Mouse (Mus musculus) T-helper 2 cell (primary cell): ENCODE measurements at regions not wholly inside any gene's neighbourhood (a gene's known extent, or its start where the extent isn't known, plus 50 kb on each side); places are given as distances from the start of the nearest gene placed in this dataset.

Experiments used
- in situ Hi-C: fragments of 300-600 bp; cut with MboI, MseI; formaldehyde crosslinking; loops from one replicate; pipeline ENCODE4 v1.15.1; 2025; ENCODE audit warnings: high pct_unique_total_duplicates

DNA sequence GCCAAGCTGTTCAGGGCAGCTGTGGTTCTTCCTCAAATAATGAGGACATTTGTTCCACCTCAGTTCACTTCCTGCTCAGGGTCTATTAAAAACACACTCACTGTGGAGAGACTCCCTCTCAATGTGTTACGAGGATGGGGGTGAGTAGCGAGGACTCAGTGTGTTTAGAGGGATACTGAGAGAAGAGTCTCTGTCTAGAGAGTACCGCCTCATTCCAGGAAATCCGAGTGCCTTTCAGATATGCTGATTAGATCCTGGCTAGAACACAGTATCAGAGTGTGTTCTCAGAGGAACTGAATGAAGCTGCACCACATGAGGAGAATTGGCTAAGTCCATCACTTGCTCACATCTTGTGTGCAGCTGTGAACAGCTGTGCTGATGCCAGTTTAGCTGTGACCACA is 197.0 kb upstream of the Adamts9 start:
- in situ Hi-C loops: no loop called here

DNA sequence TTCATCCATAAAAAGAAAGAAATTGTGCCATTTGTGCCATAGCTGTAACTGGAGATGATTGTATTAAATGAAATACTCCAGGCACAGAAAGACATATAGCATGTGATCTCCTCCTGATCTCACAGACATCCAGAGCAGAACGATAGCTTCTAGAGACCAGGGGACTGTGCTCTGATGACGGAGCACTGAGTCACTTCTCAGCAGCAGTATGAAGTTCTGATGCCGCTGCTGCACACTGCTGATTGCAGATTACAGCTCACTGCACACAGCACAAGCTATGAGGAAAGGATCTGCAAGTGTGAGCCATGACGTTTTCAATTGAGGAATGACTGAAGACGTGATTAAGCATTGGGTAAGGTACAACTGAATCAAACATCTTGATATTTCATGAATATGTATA is 190.6 kb upstream of the Adamts9 start:
- in situ Hi-C loops: no loop called here

DNA sequence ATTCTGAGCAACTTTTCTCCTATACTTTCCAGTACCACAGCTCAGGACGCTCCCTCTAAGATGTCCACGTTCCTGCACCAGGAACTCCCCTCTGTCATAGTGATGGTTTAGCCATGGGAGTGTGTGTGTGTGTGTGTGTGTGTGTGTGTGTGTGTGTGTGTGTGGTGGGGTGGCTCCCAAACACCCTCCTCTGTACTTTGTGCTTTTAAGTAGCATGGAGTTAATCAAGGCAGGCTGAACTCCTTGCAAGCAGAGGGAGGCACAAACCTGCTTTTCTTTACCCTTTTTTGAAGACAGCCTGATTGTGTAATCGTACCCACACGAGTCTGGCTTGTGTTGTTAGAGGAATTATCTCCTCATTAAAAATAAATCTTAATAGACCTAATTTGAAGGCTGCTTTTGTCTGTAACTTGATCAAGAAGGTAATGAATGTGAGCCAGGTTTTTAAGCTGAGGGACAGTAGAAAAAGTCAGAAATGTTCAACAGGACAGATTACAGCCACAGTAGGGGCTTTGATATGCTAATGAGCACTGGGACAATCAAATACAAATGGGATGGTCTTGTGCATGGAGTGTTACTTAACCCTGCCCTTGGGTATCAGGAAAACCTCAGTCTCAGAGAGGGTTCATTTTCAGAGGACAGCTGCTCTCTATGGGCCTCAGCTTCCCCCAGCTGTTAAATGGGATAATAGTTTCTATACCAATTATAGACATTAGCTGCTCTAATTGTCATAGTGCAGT is 187.8 kb upstream of the Adamts9 start:
- in situ Hi-C loops: no loop called here

DNA sequence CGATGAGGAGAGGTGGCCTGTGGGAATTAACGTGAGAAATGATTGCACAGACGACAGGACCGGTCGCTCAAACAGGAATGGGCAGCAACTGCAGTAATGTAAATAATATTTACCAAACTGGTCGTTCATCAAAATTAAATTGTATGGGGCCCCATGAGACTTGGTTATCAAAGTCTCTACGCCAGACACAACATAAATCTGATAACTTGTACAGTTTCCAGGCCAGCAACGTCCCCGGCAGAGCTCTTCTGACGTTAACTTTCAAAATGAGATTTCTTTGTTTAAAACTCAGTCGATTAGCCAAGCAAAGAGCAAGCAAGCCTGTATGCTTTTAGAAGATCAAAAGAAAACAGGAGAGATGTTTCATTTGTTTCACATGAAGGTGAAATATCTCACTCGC is 176.2 kb upstream of the Adamts9 start:
- in situ Hi-C loops: no loop called here

DNA sequence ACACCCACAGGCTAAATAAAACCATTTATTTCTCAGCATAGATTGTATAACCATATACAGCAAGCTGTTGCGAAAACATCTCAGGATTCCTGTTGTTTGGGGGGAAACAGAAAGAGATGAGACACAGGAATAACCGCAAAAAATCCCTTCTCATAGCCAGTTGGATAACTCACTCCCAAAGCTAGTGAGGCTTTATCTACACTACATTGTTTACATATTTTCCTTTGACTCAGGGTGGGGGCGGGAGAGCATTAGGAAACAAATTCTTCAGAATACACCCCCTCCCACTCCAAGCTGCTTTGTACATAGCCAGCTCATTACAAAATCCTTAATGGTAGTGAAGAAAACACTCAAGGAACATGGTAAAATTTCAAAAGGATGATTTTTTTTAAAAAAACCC is 170.1 kb upstream of the Adamts9 start:
- in situ Hi-C loops: no loop called here

DNA sequence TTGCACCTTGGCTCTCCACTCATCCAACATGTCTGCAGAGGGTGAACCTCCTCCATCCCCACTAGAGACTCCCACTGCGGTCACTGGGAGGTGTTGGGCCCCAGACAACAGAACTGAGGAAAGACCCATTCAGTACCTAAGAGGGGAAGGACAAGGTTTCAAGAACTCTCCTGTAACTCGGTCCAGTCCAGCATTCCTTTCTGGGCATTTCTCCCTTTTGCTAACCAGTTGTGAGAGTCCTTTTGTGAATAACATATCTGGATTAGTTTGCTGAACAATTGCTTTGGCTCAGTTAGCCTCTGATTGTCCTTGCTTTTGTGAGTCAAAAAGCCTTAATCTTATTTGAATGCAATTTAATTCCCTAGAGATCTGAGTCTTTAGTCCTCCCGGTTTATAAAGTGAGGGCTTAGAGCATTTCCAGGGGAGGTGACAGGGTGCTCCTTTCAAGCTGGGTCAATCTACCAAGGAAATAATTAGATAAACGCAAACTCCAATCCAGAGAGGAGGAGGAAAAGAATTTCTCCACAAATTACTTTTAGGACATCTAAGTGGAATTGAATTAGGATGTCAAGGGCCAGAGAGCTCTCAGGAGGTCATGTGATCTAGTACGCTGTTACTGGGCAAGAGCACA is 151.6 kb upstream of the Adamts9 start:
- in situ Hi-C loops: no loop called here

DNA sequence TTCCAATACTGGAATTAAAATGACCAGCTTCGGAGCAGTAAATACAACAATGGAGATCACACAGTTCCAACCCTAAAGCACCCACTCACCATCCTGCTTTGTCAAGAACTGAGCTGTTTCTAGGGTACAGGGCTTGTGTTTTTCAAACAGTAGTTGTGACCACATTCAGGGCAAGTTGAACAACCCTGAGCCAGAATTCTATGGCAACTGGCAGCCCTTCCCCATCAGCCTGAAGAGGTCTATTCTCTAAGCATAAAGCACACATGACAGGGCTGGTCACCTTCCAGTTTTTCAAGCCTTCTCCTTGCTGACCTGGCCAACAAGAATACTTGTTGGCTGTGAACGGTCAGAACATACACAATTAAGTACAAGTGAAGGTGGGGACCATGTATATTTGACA is 150.5 kb upstream of the Adamts9 start:
- in situ Hi-C loops: no loop called here

DNA sequence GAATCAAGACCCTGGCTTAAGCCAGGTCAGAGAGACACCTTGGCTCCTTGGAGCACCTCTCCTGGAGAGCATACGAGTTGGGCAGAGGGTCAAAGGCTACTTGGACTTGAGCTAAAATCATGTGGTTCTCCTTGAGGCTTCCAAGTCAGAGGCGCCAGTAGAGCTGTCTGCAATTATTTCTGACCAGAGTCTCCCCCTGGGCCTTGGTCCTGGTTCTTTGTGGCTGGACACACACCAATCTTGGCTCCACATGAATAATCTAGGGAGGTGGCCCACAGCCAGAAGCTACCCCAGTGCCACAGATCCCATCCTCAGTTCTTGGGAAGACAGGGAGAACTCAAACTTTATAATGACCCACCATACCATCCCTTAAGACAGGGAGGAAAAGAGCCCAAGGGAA is 144.0 kb upstream of the Adamts9 start:
- in situ Hi-C loops: no loop called here

DNA sequence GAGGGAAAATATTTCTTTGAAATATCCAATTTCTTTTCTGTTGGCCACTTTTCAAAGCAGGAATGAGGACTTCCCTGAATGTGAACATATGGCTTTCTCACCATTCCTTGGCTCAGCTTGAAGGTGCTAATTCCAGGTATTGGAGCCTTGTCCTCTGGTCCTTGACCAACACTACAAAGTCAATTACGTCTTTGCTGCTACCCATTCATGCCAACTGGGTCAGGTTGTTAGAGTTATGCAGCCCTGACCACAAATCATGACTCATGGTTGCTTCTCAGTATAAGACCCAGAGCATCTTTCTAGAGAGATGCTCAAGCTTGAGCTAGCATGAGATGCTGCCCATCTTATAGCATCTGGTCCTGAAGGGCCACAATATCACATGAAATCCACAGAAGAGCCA is 141.0 kb upstream of the Adamts9 start:
- in situ Hi-C loops: no loop called here

DNA sequence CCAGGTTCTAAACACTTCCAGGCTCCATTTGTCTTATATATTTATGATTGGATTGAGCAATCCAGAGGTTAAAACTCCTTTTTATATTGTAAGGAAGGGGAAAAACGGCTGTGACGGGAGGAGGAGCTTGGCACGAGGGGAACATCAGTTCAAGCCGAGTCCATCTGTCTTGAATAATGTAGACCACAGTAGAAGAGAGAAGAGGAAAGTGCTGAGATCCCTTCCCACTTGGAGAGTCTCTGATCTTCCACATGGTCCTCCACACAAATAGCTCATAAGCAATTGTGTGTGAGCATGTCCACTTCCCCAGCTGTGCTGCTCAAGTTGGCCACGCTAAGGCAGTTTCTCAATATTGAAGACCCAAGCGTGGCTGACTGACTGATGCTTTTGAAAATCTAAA is 140.4 kb upstream of the Adamts9 start:
- in situ Hi-C loops: no loop called here

DNA sequence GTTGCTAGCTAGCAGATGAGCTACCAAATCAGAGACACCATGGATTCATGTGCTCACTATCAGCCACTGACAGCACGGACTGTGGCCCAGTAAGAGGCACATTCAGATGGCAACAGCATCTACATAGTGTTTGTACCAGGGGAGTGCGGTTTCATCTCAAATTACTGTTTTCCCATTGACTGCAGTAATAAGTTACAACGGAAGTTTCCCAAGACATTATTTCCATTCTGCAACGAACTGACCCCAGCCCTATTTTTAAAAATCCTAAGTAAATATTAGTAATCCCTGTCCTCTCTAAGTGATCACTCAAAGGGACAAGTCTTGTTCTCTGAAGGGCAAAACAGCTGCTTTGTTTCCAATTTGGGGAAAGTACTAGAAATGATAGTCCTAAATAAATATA is 138.9 kb upstream of the Adamts9 start:
- in situ Hi-C loops: no loop called here

DNA sequence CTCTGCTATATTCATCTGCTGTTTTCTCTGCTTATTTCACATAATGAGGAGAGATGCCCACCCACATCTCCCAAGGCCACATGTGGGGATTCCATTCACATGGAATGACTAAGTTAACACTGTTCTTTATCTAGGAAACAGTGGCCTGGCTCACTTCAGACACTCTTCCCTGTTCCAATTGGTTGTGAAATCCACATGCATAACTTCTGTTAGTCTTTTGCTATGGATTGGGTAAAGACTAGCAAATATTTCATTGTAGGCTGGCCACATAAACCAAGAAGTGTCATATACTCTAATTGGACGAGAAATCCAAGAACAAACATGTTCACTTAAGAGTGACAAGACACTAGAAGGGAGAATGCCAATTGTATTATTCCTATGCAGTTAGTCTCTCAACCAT is 133.4 kb upstream of the Adamts9 start:
- in situ Hi-C loops: no loop called here

DNA sequence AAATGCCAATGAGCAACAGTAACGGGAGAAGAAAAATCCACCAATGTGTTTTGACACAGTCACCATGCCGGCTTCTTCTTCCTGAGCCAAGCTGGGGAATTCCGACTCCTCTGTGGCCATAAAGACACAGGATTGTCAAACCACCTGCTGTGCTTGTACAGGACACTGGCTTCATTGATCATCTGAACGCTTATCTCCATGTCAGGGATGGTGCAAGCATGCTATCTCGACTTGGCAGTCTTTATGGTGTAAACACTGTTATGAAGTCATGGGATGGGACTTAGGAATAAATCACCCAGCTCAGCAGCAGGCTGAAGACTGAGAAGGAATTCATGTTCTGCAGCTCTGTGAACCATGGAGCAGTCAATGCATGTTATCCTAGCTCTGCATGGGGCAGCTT is 132.6 kb upstream of the Adamts9 start:
- in situ Hi-C loops: no loop called here

DNA sequence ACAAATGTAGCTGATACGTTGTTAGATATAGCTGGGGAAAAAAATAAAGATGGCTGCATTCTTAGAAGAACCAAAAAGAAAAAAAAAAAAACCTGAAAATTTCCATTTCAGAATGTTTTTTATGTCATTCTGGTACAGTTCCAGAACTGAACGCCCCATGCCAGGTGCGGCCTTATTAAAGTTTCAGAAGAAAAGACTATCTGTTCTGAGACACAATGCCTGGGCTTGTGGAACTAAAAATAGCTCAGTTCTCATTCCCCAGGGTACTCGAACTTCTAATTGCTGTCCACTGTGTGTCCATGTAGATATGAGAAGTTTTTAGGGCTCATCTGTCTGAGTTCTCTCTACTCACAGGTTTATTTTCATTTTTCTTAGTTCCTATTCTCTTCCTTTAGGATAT is 131.7 kb upstream of the Adamts9 start:
- in situ Hi-C loops: no loop called here

DNA sequence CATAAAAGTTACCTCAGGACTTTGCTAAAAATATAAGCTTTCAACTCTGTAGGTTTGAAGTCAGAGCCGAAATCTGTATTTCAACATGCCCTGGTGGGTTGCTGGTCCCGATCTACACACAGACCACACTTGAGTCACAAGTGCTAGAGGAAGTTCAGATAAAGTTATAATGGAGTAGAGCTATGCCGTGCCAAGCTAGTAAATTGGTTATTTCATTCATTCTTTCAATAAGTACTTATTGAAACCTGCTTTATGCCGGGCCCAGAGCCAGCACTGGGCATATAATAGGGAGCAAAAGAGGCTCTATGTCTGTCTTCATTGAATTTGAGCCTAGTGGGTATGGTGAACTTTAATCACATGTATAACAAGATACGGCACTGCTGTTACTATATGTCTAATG is 127.6 kb upstream of the Adamts9 start:
- in situ Hi-C loops: no loop called here

DNA sequence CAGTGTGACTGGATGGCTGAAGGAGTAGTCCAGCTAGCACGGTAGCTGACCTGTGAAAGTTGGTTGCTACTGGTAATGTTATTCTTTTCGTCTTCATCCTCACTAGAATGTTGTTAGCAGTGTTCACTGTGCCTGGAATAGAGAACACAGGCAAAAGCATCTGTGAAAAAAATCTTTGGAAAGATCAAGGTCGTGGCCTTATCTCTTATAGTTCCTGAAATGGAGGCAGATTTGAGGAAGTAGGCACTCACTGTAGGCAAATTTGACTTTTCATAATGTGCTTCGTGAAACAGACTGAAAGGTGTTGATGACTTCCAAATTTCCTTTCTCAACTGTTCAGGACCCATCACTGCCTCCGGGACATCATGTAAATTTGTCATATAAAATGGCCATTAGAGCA is 124.5 kb upstream of the Adamts9 start:
- in situ Hi-C loops: no loop called here

DNA sequence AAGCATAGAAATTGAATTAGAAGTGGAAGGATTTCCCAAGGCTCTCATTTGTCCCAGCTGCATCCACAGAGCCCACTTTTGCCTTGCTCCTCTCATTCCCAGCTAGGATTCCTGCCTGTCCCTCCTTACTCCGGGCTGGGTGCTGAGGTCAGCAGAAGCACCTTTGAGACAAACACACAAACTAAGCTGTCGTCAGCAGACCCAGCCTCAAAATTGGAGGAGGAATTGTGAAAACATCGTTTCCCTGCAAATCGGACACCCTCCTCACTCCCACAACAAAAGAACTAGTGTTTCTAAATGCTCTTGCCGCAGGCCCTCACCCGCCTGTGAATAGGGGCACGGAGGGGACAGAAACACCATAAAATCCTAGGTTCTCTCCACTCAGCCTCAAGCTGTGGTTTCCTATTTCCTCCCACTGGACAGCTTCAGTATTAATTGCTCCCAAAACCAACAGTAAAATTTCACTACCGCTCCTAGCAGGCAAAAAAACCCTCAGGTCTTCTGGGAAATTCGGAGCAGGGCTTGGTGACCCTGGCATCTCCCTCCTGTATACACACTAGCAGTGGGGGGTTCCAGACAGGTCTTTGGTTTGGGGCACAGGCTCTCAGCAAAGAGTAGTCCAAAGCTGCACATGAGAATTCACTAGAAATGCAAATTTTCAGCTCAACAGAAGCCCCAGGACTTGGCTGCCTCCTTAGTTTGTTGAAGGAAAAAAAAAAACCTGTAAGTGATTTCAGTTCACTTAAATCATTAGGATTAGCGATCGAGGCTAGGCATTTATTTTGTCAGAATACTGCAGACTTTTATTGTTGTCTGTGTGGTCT is 123.5 kb upstream of the Adamts9 start:
- in situ Hi-C loops: no loop called here

DNA sequence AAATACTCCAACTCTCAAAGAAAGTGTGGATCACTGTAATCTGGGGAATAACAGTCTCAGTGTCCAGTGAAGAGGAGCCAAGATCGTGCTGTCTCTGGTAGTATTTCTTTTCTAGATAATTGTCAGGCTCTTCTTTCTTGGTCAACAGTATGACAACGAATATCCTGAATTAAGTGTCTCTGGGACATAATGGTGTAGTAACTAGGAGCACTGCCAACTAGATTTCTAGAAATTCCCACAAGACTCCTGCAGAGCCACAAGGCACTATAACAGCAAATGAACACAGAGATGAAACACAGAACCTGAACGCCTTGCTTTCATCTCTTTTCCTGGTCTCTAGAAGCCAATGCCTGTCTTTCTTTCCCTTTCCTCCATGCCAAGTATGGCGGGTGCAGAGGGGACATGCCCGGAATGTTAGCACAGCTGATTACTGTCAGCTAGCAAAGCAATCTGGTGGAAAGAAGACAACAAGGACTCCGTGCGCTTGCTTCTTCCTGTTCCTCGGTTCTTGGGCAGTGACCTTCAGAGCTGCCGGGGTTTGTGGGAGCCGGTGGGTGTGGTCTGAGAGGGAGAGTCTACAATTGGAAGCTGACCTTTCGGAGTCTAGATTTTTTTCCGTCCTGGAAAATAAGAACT is 122.7 kb upstream of the Adamts9 start:
- in situ Hi-C loops: no loop called here

DNA sequence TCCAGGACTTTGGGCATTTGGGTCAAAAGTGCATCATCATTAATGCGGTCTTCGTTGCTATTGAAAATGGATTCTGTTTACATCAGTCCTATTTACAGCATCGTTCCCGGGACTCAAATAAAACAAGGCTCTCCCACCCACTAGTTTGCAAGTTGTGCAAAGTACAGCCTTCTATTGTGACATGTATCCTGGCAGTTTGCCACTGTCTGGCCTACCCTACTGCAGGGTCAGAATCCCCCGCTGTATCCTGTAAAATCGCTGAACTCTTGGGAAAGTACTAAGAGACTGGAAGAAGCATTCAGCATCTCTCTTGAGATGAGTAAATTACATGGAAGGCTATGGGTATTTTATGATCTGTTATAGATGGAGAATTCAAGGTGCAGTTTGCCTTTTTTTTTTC is 122.1 kb upstream of the Adamts9 start:
- in situ Hi-C loops: no loop called here

DNA sequence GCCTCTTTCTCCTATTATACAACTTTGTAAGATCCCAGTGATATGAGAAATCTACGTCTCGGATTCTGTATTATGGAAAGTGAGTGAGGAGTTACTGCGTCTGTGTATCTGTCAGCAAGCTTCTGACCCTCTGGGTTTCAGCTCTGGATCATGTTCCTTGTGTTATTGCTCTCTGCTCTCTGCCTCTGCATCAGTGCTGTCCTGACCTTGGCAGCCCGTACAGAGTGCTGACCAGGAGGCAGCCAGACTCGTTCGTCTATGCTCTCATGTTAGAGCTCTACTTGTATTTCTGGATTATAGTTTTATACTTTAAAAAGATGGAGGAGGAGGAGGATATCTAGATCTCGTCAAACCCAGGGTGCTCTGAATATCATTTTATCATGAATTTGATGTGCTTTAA is 121.1 kb upstream of the Adamts9 start:
- in situ Hi-C loops: no loop called here

DNA sequence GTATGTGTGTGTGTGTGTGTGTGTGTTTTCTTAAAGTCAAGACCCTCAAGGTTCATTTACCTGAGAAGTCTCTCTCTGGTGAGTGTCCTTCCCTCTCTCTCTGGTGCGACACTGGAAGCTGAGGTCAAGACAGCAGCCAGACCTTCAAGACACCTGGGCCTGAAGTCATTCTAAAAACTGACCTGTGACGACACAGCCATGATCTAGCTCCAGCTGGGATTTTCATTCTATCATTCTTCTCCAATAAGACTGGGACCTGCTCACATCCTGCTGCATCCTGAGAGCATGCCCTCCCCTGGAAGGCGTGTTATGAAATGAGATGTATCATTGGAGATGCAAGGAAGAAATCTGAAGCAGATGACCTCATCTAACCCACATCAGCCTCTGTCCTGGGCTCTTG is 118.4 kb upstream of the Adamts9 start:
- in situ Hi-C loops: no loop called here

DNA sequence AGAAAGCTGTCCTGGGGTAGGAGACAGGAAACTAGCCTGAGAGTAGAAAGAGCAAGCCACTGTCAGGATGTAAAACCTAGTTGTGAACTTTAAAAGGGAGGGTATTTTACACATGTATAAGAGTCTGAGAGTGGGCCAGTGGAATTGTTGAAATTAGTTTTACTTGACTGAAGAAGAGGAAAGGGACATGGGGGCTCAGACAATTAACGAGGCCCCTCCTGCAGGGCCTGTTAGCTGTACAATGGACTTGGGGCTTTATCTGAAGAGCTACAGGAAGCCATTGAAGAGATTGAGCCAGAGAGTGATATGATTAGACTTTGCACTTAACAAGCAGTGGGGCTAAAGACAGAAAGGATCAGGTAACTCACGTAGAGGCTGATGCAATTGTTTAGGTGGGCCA is 102.2 kb upstream of the Adamts9 start:
- in situ Hi-C loops: no loop called here
